Mouse (Mus musculus): ENCODE data around the gene Kctd12.

The Kctd12 gene

GRCm38 (mm10) chr14:102982627-102983540 is at the start of gene Kctd12:
TSS of gene Kctd12 (minus strand) at chr14:102982637.
- DNase-seq, result peak; percentile 81

- DNase-seq, result no peak
Observed at GRCm38 (mm10) chr14:103029203-103029602, 46.8 kb upstream of the Kctd12 start.

- no peak for DNase-seq
Observed at GRCm38 (mm10) chr14:103020046-103020445, 37.6 kb upstream of the Kctd12 start.

GRCm38 (mm10) chr14:103017009-103017408 is 34.6 kb upstream of the Kctd12 start:
- DNase-seq, result no peak

GRCm38 (mm10) chr14:103012563-103013150 is 30.2 kb upstream of the Kctd12 start:
- peak; percentile 58 for DNase-seq

- peak; percentile 16 for DNase-seq
Observed at GRCm38 (mm10) chr14:103011782-103012181, 29.3 kb upstream of the Kctd12 start.

- no peak for DNase-seq
Observed at GRCm38 (mm10) chr14:103007737-103008136, 25.3 kb upstream of the Kctd12 start.

- peak; percentile 81 for DNase-seq
Observed at GRCm38 (mm10) chr14:102994662-102995561, 12.5 kb upstream of the Kctd12 start.

- no peak for DNase-seq
Observed at GRCm38 (mm10) chr14:102990765-102991164, 8.3 kb upstream of the Kctd12 start.

- DNase-seq, result no peak
Observed at GRCm38 (mm10) chr14:102989866-102990265, 7.4 kb upstream of the Kctd12 start.

- no peak for DNase-seq
Observed at GRCm38 (mm10) chr14:102989254-102989653, 6.8 kb upstream of the Kctd12 start.

GRCm38 (mm10) chr14:102987626-102988025 is 5.2 kb upstream of the Kctd12 start:
- DNase-seq, result no peak

GRCm38 (mm10) chr14:102983686-102984085 is 1.2 kb upstream of the Kctd12 start:
- DNase-seq, result peak; percentile 18

GRCm38 (mm10) chr14:102982016-102982626 is 316 bp downstream of the Kctd12 start:
- DNase-seq, result peak; percentile 54

- DNase-seq, result peak; percentile 78
Observed at GRCm38 (mm10) chr14:102981441-102982015, 909 bp downstream of the Kctd12 start.

- DNase-seq, result no peak
Observed at GRCm38 (mm10) chr14:102980986-102981385, 1.5 kb downstream of the Kctd12 start.

GRCm38 (mm10) chr14:102980481-102980880 is 2.0 kb downstream of the Kctd12 start:
- peak; percentile 50 for DNase-seq

GRCm38 (mm10) chr14:102979831-102980230 is 2.6 kb downstream of the Kctd12 start:
- DNase-seq, result no peak

GRCm38 (mm10) chr14:102975865-102976264 is 6.6 kb downstream of the Kctd12 start:
- DNase-seq, result no peak

GRCm38 (mm10) chr14:102968824-102969223 is 13.6 kb downstream of the Kctd12 start:
- DNase-seq, result no peak

- DNase-seq, result no peak
Observed at GRCm38 (mm10) chr14:102966241-102966640, 16.2 kb downstream of the Kctd12 start.

GRCm38 (mm10) chr14:102965841-102966240 is 16.6 kb downstream of the Kctd12 start:
- DNase-seq, result no peak
